Mouse (Mus musculus): Measurements from ENCODE around the gene Cdkn2d. TPM values are rescaled to one million over a fixed set of nuclear protein-coding genes. Genes with fewer than 3 reads are reported as not detected.
A peak's percentile ranks its signal among the peaks of the same experiment; 100 is the strongest.
"Not testable (repeated sequence)": the region's sequence is repeated elsewhere in the genome, so short reads cannot be mapped to it uniquely, and the experiment has no call there.

The Cdkn2d gene
- polyA plus RNA-seq, 1 experiment from 2014 or later: 58.6 TPM

- 90% methylated on average over 12 of the region's 12 CpGs for WGBS
- no peaks in the 10 kb centered on the region for H3K9me3 ChIP-seq (ENCODE audit: control insufficient read depth, low read length)
- no peak overlapping the region for H3K4me3 ChIP-seq (ENCODE audit: low read depth, low read length)
- no peaks in the 10 kb centered on the region for H3K4me1 ChIP-seq (replicated peaks; ENCODE audit: control insufficient read depth, insufficient read depth, low read length)
- ATAC-seq (replicated peaks; ENCODE audit: low FRiP score) (no peak), DNase-seq (ENCODE audit: low spot score) (no peak)
- peak overlapping the region; percentile 20; the same call in 1 of the 2 replicates for H3K9ac ChIP-seq (ENCODE audit: low read length)
- H3K36me3 ChIP-seq (ENCODE audit: control insufficient read depth, insufficient read depth, low read length): no peaks in the 10 kb centered on the region
- no peak overlapping the region for H3K4me2 ChIP-seq (ENCODE audit: low read depth, low read length, severe bottlenecking)
- H3K27ac ChIP-seq (ENCODE audit: low read depth, low read length): no peak overlapping the region
- no peaks in the 10 kb centered on the region for H3K27me3 ChIP-seq (ENCODE audit: control insufficient read depth, insufficient read depth, low read length)
Observed at GRCm38 (mm10) chr9:21331365-21332140, 40.3 kb upstream of the Cdkn2d start.

GRCm38 (mm10) chr9:21329699-21330289 lies 38.6 kb upstream of the Cdkn2d start:
- 95% methylated on average over 10 of the region's 10 CpGs for WGBS

GRCm38 (mm10) chr9:21329041-21329440 lies 37.8 kb upstream of the Cdkn2d start:
- H3K4me2 ChIP-seq (ENCODE audit: low read depth, low read length, severe bottlenecking): no peak overlapping the region
- no peaks in the 10 kb centered on the region for H3K9me3 ChIP-seq (ENCODE audit: control insufficient read depth, low read length)
- no peak overlapping the region for H3K27ac ChIP-seq (ENCODE audit: low read depth, low read length)
- no peaks in the 10 kb centered on the region for H3K36me3 ChIP-seq (ENCODE audit: control insufficient read depth, insufficient read depth, low read length)
- H3K27me3 ChIP-seq (ENCODE audit: control insufficient read depth, insufficient read depth, low read length): no peaks in the 10 kb centered on the region
- 68% methylated on average over 3 of the region's 5 CpGs for WGBS
- H3K4me1 ChIP-seq (replicated peaks; ENCODE audit: control insufficient read depth, insufficient read depth, low read length): no peaks in the 10 kb centered on the region
- ATAC-seq (replicated peaks; ENCODE audit: low FRiP score) (no peak), DNase-seq (ENCODE audit: low spot score) (no peak)
- H3K9ac ChIP-seq (ENCODE audit: low read length): no peak overlapping the region
- H3K4me3 ChIP-seq (ENCODE audit: low read depth, low read length): no peak overlapping the region

More at GRCm38 (mm10) chr9:21329699-21330289, 38.6 kb upstream of the Cdkn2d start:
- no peaks in the 10 kb centered on the region for H3K4me1 ChIP-seq (replicated peaks; ENCODE audit: control insufficient read depth, insufficient read depth, low read length)
- ATAC-seq (replicated peaks; ENCODE audit: low FRiP score): no peak
- H3K9ac ChIP-seq (ENCODE audit: low read length): no peak overlapping the region
- H3K4me3 ChIP-seq (ENCODE audit: low read depth, low read length): no peak overlapping the region
- no peaks in the 10 kb centered on the region for H3K27me3 ChIP-seq (ENCODE audit: control insufficient read depth, insufficient read depth, low read length)
- H3K27ac ChIP-seq (ENCODE audit: low read depth, low read length): no peak overlapping the region
- no peaks in the 10 kb centered on the region for H3K36me3 ChIP-seq (ENCODE audit: control insufficient read depth, insufficient read depth, low read length)
- H3K9me3 ChIP-seq (ENCODE audit: control insufficient read depth, low read length): no peaks in the 10 kb centered on the region
- H3K4me2 ChIP-seq (ENCODE audit: low read depth, low read length, severe bottlenecking): no peak overlapping the region
- no peak for DNase-seq (ENCODE audit: low spot score)

- 81% methylated on average over 3 of the region's 3 CpGs for whole genome bisulfite sequencing
Observed at GRCm38 (mm10) chr9:21328041-21328440, 36.8 kb upstream of the Cdkn2d start.

GRCm38 (mm10) chr9:21327569-21327968 lies 36.4 kb upstream of the Cdkn2d start:
- WGBS: 78% methylated on average over 3 of the region's 3 CpGs
- no peak for DNase-seq (ENCODE audit: low spot score)
- Histone ChIP-seq H3K9ac (ENCODE audit: low read length) (no peak overlapping the region), H3K4me3 (ENCODE audit: low read depth, low read length) (no peak overlapping the region), H3K27me3 (ENCODE audit: control insufficient read depth, insufficient read depth, low read length) (no peaks in the 10 kb centered on the region), H3K4me1 (replicated peaks; ENCODE audit: control insufficient read depth, insufficient read depth, low read length) (no peaks in the 10 kb centered on the region), H3K4me2 (ENCODE audit: low read depth, low read length, severe bottlenecking) (no peak overlapping the region), H3K27ac (ENCODE audit: low read depth, low read length) (no peak overlapping the region), H3K9me3 (ENCODE audit: control insufficient read depth, low read length) (no peaks in the 10 kb centered on the region), H3K36me3 (ENCODE audit: control insufficient read depth, insufficient read depth, low read length) (no peaks in the 10 kb centered on the region)
- no peak for ATAC-seq (replicated peaks; ENCODE audit: low FRiP score)

More at GRCm38 (mm10) chr9:21328041-21328440, 36.8 kb upstream of the Cdkn2d start:
- H3K4me3 ChIP-seq (ENCODE audit: low read depth, low read length): no peak overlapping the region
- no peak for ATAC-seq (replicated peaks; ENCODE audit: low FRiP score)
- no peaks in the 10 kb centered on the region for H3K4me1 ChIP-seq (replicated peaks; ENCODE audit: control insufficient read depth, insufficient read depth, low read length)
- DNase-seq (ENCODE audit: low spot score): no peak
- H3K36me3 ChIP-seq (ENCODE audit: control insufficient read depth, insufficient read depth, low read length): no peaks in the 10 kb centered on the region
- no peaks in the 10 kb centered on the region for H3K27me3 ChIP-seq (ENCODE audit: control insufficient read depth, insufficient read depth, low read length)
- H3K9me3 ChIP-seq (ENCODE audit: control insufficient read depth, low read length): no peaks in the 10 kb centered on the region
- no peak overlapping the region for H3K4me2 ChIP-seq (ENCODE audit: low read depth, low read length, severe bottlenecking)
- no peak overlapping the region for H3K9ac ChIP-seq (ENCODE audit: low read length)
- no peak overlapping the region for H3K27ac ChIP-seq (ENCODE audit: low read depth, low read length)

GRCm38 (mm10) chr9:21324269-21324668 lies 33.1 kb upstream of the Cdkn2d start:
- no peaks in the 10 kb centered on the region for H3K27me3 ChIP-seq (ENCODE audit: control insufficient read depth, insufficient read depth, low read length)
- 95% methylated on average over 11 of the region's 11 CpGs for WGBS

GRCm38 (mm10) chr9:21322917-21323297 lies 31.7 kb upstream of the Cdkn2d start:
- not testable (repeated sequence) for H3K27me3 ChIP-seq (ENCODE audit: control insufficient read depth, insufficient read depth, low read length); H3K9ac ChIP-seq (ENCODE audit: low read length); H3K4me1 ChIP-seq (replicated peaks; ENCODE audit: control insufficient read depth, insufficient read depth, low read length); DNase-seq (ENCODE audit: low spot score); H3K9me3 ChIP-seq (ENCODE audit: control insufficient read depth, low read length); H3K27ac ChIP-seq (ENCODE audit: low read depth, low read length); H3K4me3 ChIP-seq (ENCODE audit: low read depth, low read length); H3K4me2 ChIP-seq (ENCODE audit: low read depth, low read length, severe bottlenecking); H3K36me3 ChIP-seq (ENCODE audit: control insufficient read depth, insufficient read depth, low read length); ATAC-seq (replicated peaks; ENCODE audit: low FRiP score)
- 93% methylated on average over 8 of the region's 8 CpGs for WGBS

More at GRCm38 (mm10) chr9:21324269-21324668, 33.1 kb upstream of the Cdkn2d start:
- no peak for ATAC-seq (replicated peaks; ENCODE audit: low FRiP score)
- no peaks in the 10 kb centered on the region for H3K9me3 ChIP-seq (ENCODE audit: control insufficient read depth, low read length)
- H3K4me1 ChIP-seq (replicated peaks; ENCODE audit: control insufficient read depth, insufficient read depth, low read length): peaks cover 7% of the 10 kb centered on the region; the same call in 1 of the 2 replicates
- no peak overlapping the region for H3K27ac ChIP-seq (ENCODE audit: low read depth, low read length)
- no peaks in the 10 kb centered on the region for H3K36me3 ChIP-seq (ENCODE audit: control insufficient read depth, insufficient read depth, low read length)
- H3K9ac ChIP-seq (ENCODE audit: low read length): no peak overlapping the region
- no peak overlapping the region for H3K4me2 ChIP-seq (ENCODE audit: low read depth, low read length, severe bottlenecking)
- H3K4me3 ChIP-seq (ENCODE audit: low read depth, low read length): no peak overlapping the region
- no peak for DNase-seq (ENCODE audit: low spot score)

GRCm38 (mm10) chr9:21322211-21322916 lies 31.2 kb upstream of the Cdkn2d start:
- Histone ChIP-seq H3K4me1 (replicated peaks; ENCODE audit: control insufficient read depth, insufficient read depth, low read length) (peaks cover 7% of the 10 kb centered on the region; the same call in 1 of the 2 replicates), H3K4me2 (ENCODE audit: low read depth, low read length, severe bottlenecking) (peak overlapping the region; percentile 90; the same call in 1 of the 2 replicates), H3K4me3 (ENCODE audit: low read depth, low read length) (no peak overlapping the region), H3K27me3 (ENCODE audit: control insufficient read depth, insufficient read depth, low read length) (no peaks in the 10 kb centered on the region), H3K36me3 (ENCODE audit: control insufficient read depth, insufficient read depth, low read length) (no peaks in the 10 kb centered on the region), H3K9me3 (ENCODE audit: control insufficient read depth, low read length) (no peaks in the 10 kb centered on the region), H3K27ac (ENCODE audit: low read depth, low read length) (no peak overlapping the region), H3K9ac (ENCODE audit: low read length) (no peak overlapping the region)
- DNase-seq (ENCODE audit: low spot score) (no peak), ATAC-seq (replicated peaks; ENCODE audit: low FRiP score) (no peak)
- WGBS: 88% methylated on average over 19 of the region's 19 CpGs

Data from forebrain, embryonic 11.5 days (tissue).